Mouse (Mus musculus) cerebellum, adult 2 months (tissue): ENCODE results near the gene Spata31d1d.

ENCODE experiments used
- CTCF ChIP-seq: fragments of 200-500 bp; IDR thresholded peaks from 2 replicates; pipeline ENCODE4 v1.5.1; 2011; ENCODE audit warnings: low read depth, mild to moderate bottlenecking, control low read depth, low read length, moderate library complexity, borderline replicate concordance; ENCODE audit not compliant: insufficient read depth
- POLR2A ChIP-seq: fragments of 200-500 bp; IDR thresholded peaks from 2 replicates; pipeline ENCODE4 v1.6.1; 2011; ENCODE audit warnings: low read length, control low read depth, borderline replicate concordance; ENCODE audit not compliant: insufficient read depth

- no peak for TF ChIP-seq CTCF
- no peak for TF ChIP-seq POLR2A
These were observed 38.6 kb upstream of the Spata31d1d start for GRCm38 (mm10) chr13:59770164-59770562.
